Mouse (Mus musculus): ENCODE results near the gene Hk1. TPM values are rescaled to one million over a fixed set of nuclear protein-coding genes. Genes with fewer than 3 reads are reported as not detected.
"Not testable (repeated sequence)": the region's sequence is repeated elsewhere in the genome, so short reads cannot be mapped to it uniquely, and the experiment has no call there.

Gene Hk1
- polyA plus RNA-seq, 1 experiment: 45.1 TPM

DNA sequence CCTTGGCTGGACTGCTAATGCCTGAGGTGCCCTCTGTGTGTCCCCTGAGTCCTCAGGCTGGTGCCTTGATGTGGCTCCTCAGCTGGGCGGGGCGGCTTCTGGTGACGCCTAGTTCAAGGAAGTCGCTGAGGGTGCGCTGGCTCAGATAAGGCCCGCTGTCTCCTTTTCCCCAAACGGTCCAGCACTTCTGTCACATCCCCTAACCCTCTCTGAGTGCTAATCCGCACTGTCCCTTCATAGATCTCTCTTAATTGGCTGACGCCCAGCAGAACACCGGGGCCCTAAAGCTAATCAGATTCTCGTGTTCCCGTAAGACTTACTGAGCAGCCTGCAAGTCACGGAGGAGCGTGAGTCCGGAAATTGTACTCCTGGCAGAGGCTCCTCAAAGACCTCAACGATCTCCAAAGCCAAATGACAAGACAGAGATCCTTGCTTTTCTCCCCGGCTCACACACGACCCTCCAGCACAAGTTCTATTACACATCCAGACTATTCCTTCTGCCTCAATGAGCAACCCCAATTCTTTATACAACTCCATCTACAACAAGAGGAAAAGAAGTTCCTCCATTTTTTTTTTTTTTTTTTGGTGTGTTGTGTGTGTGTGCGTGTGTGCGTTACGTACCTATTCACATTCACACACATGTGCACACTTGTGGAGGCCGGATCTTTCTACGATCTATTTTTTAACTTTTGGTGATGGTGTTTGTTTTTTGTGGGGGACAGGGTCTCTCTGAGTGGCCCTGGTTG, 52.0 kb downstream of the Hk1 start:
- H3K4me1 ChIP-seq (ENCODE audit: control insufficient read depth, insufficient read depth, low read length): peaks cover 22% of the 10 kb centered on the region

DNA sequence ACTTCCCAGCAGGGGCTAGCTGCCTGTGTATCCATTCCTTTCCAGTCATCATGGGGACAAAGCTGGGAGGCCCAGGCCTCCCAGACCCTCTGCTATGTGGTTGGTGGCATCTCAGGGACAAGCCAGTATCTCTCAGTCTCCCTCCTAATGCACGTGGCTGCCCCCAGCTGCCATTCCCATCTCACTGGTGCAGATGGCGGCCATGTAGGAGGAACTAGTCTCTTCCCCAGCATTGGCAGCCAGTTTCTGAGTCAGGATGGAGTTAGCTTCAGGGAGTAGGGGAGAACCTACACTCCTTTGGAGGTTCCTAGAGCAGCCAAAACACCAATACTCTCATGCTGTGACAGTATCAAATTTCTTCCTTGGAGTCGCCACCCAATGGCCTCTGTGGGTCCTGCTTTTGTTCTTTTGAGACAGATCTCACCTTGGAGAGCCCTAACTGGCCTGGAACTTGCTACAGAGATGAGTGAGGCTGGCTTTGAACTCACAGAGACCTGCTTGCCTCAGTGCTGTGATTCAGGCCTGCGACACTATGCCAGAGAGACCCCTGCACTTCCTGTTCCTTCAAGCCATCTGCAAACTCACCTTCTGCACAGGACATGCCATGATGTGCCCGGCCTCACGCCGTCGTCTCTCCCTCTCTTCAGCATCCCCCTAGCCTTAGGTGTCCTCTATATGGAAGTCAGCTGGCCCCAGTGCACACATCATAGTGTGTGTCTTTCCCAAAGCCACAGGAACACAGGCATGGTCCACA, 52.7 kb downstream of the Hk1 start:
- no peak for TF ChIP-seq POLR2A (IDR thresholded peaks at IDR 0.05; ENCODE audit: borderline replicate concordance, low read depth, low read length)
- no peak for TF ChIP-seq CTCF (IDR thresholded peaks at IDR 0.05; ENCODE audit: low read depth, low read length)
- Histone ChIP-seq H3K4me1 (ENCODE audit: control insufficient read depth, insufficient read depth, low read length) (peaks cover 22% of the 10 kb centered on the region), H3K4me3 (ENCODE audit: insufficient read depth, low read length) (no peak overlapping the region), H3K27ac (ENCODE audit: insufficient read depth, low read depth, low read length) (no peak overlapping the region)

More for the DNA sequence above, 52.0 kb downstream of the Hk1 start:
- no peak overlapping the region for H3K27ac ChIP-seq (ENCODE audit: insufficient read depth, low read depth, low read length)
- no peak overlapping the region for H3K4me3 ChIP-seq (ENCODE audit: insufficient read depth, low read length)
- no peak for TF ChIP-seq CTCF (IDR thresholded peaks at IDR 0.05; ENCODE audit: low read depth, low read length)
- TF ChIP-seq POLR2A (IDR thresholded peaks at IDR 0.05; ENCODE audit: borderline replicate concordance, low read depth, low read length): no peak

- Histone ChIP-seq H3K27ac (ENCODE audit: insufficient read depth, low read depth, low read length) (no peak overlapping the region), H3K4me1 (ENCODE audit: control insufficient read depth, insufficient read depth, low read length) (peaks cover 26% of the 10 kb centered on the region), H3K4me3 (ENCODE audit: insufficient read depth, low read length) (no peak overlapping the region)
- TF ChIP-seq POLR2A (IDR thresholded peaks at IDR 0.05; ENCODE audit: borderline replicate concordance, low read depth, low read length) (no peak), CTCF (IDR thresholded peaks at IDR 0.05; ENCODE audit: low read depth, low read length) (no peak)
Measured at GRCm38 (mm10) chr10:62326002-62326401, 53.7 kb downstream of the Hk1 start.

GRCm38 (mm10) chr10:62322821-62323220, 56.9 kb downstream of the Hk1 start:
- peaks cover 34% of the 10 kb centered on the region for H3K4me1 ChIP-seq (ENCODE audit: control insufficient read depth, insufficient read depth, low read length)
- H3K27ac ChIP-seq (ENCODE audit: insufficient read depth, low read depth, low read length); H3K4me3 ChIP-seq (ENCODE audit: insufficient read depth, low read length): not testable (repeated sequence)

DNA sequence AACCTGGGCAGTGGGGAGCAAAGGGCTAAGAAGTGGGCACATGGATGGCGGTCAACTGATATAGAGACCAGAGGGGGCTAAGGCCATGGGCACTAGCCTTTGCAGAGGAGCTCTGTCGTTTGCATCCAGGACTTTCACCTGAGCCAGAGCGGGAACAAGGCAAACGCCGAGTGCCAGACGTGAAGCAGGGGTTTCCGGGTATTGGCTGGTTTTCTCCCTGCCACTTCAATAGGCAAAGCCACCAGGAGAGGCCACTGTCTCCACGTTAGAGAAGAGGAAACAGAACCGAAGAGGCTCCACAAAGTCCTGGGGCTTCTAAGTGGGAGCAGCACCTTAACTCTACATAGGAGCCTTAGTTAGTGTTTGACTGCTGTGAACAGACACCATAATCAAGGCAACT, 58.3 kb downstream of the Hk1 start:
- TF ChIP-seq POLR2A (IDR thresholded peaks at IDR 0.05; ENCODE audit: borderline replicate concordance, low read depth, low read length): no peak
- TF ChIP-seq CTCF (IDR thresholded peaks at IDR 0.05; ENCODE audit: low read depth, low read length): no peak
- Histone ChIP-seq H3K27ac (ENCODE audit: insufficient read depth, low read depth, low read length) (no peak overlapping the region), H3K4me1 (ENCODE audit: control insufficient read depth, insufficient read depth, low read length) (peaks cover 30% of the 10 kb centered on the region), H3K4me3 (ENCODE audit: insufficient read depth, low read length) (no peak overlapping the region)

DNA sequence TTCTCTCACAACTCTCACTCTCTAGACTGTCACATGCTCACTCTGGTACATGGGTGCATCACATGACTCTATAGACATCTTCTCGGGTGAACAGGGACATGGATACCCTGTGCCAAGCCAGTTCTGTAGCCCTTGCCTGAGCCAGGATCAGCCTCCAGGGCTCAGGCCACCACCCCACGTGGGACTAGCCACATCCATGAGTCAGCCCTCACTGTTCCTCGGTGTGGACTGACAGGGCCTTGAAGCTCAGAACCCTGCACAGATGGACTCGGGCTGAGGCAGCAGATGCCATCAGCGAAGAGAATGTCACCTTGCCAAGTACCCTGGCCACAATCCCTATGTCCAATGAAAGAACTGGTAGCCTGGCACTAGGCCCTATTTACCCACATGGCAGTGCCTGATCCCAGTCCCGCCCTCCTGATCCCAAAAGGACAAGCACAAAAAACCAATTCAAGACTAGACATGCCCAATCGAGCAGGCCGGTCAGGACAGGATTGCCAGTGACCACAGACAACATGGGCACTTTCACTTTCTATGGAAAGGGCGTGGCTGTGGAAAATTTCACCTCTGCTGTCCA, 59.2 kb downstream of the Hk1 start:
- peaks cover 22% of the 10 kb centered on the region for H3K4me1 ChIP-seq (ENCODE audit: control insufficient read depth, insufficient read depth, low read length)
- no peak overlapping the region for H3K4me3 ChIP-seq (ENCODE audit: insufficient read depth, low read length)
- TF ChIP-seq CTCF (IDR thresholded peaks at IDR 0.05; ENCODE audit: low read depth, low read length): no peak

DNA sequence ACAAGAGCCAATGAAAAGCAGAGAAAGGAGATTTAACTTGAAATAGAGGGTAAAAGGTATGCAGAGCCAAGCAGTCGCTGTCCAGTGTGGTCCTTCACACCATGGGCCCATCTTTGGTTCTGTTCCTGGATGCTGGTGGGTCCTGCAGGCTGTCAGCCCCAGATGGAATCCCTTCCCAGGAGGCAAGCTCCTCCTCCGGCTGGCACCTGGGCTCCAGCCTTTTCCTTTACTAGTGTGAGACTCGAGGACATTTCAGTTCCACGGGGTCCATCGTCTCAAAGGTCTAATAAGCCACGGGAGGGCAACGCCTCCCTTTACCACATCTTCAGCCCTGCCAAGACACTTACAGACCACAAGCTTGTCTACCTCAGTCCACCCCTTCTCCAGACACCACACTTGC, 60.6 kb downstream of the Hk1 start:
- H3K4me1 ChIP-seq (ENCODE audit: control insufficient read depth, insufficient read depth, low read length): peaks cover 18% of the 10 kb centered on the region
- no peak overlapping the region for H3K4me3 ChIP-seq (ENCODE audit: insufficient read depth, low read length)
- H3K27ac ChIP-seq (ENCODE audit: insufficient read depth, low read depth, low read length): no peak overlapping the region
- TF ChIP-seq CTCF (IDR thresholded peaks at IDR 0.05; ENCODE audit: low read depth, low read length) (no peak), POLR2A (IDR thresholded peaks at IDR 0.05; ENCODE audit: borderline replicate concordance, low read depth, low read length) (no peak)

More for the DNA sequence above, 59.2 kb downstream of the Hk1 start:
- H3K27ac ChIP-seq (ENCODE audit: insufficient read depth, low read depth, low read length): peak overlapping the region; percentile 11

- no peak for TF ChIP-seq POLR2A (IDR thresholded peaks at IDR 0.05; ENCODE audit: borderline replicate concordance, low read depth, low read length)
- no peak for TF ChIP-seq CTCF (IDR thresholded peaks at IDR 0.05; ENCODE audit: low read depth, low read length)
- no peak overlapping the region for H3K27ac ChIP-seq (ENCODE audit: insufficient read depth, low read depth, low read length)
- no peak overlapping the region for H3K4me3 ChIP-seq (ENCODE audit: insufficient read depth, low read length)
- H3K4me1 ChIP-seq (ENCODE audit: control insufficient read depth, insufficient read depth, low read length): peaks cover 19% of the 10 kb centered on the region
Measured at GRCm38 (mm10) chr10:62316467-62316866, 63.2 kb downstream of the Hk1 start.

DNA sequence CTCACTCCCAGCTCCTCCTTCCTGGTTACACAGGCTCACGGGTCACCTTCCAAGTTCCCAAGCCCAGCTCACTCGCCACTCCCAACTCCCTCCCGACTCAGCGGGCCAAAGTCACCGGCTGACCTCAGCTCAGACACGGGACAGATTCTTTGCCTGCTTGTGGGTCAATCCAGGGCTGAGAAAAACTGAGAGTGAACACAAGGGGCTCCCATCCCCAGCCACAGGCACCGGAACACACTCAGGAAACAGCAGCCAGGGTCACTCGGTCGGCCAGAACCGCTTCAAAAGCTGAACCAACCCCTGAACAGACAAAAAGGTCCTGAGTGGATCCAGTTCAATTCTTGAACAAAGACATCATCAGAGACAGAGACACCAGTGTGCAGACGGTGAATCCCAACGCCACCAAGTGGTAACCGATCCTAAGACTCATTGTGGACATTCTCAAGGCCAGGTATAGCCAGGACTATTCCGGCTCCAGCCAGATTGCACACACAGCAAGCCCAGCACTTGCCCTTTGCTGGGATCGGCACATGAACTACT, 65.8 kb downstream of the Hk1 start:
- Histone ChIP-seq H3K27ac (ENCODE audit: insufficient read depth, low read depth, low read length) (no peak overlapping the region), H3K4me1 (ENCODE audit: control insufficient read depth, insufficient read depth, low read length) (peaks cover 14% of the 10 kb centered on the region), H3K4me3 (ENCODE audit: insufficient read depth, low read length) (no peak overlapping the region)
- TF ChIP-seq CTCF (IDR thresholded peaks at IDR 0.05; ENCODE audit: low read depth, low read length) (no peak), POLR2A (IDR thresholded peaks at IDR 0.05; ENCODE audit: borderline replicate concordance, low read depth, low read length) (no peak)

DNA sequence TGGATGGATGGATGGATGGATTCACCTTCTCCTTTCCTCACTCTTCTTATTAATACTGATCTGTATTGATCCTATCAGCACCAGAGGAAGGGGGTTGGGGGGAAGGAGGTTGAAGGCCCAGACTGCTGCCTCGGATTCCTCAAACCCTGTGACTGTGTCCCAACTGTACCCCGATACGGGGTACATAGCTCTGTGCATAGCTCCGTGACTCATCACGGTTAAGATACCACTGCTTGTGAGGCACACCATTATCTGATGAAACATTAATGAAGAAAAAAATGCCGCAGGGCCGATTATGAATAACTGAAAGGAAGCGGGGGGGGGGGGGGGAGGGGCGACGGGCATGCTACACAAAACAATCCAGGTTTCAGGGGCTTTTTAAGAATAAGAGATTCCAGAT, 66.6 kb downstream of the Hk1 start:
- Histone ChIP-seq H3K4me3 (ENCODE audit: insufficient read depth, low read length) (no peak overlapping the region), H3K4me1 (ENCODE audit: control insufficient read depth, insufficient read depth, low read length) (peaks cover 14% of the 10 kb centered on the region), H3K27ac (ENCODE audit: insufficient read depth, low read depth, low read length) (no peak overlapping the region)
- TF ChIP-seq CTCF (IDR thresholded peaks at IDR 0.05; ENCODE audit: low read depth, low read length) (no peak), POLR2A (IDR thresholded peaks at IDR 0.05; ENCODE audit: borderline replicate concordance, low read depth, low read length) (no peak)

Data from bone marrow macrophage, adult 2 months (primary cell).